Mouse (Mus musculus) ES-E14 (cell line): Measurements from ENCODE around the gene AL731706.2. TPM values are rescaled to one million over a fixed set of nuclear protein-coding genes. Genes with fewer than 3 reads are reported as not detected.

ENCODE experiments used
- DNase-seq: peaks from one replicate; pipeline ENCODE4 v3.0.0-alpha.2; 2013; ENCODE audit warnings: low read depth, low spot score
- H3K27ac ChIP-seq: 2 replicates; pipeline ENCODE4 v1.5.1; 2012; ENCODE audit warnings: low read depth, mild to moderate bottlenecking, low read length, moderate library complexity, mixed read lengths; ENCODE audit not compliant: poor library complexity, insufficient read depth, severe bottlenecking
- H3K36me3 ChIP-seq: 2 replicates; pipeline ENCODE4 v1.6.1; 2012; ENCODE audit warnings: mild to moderate bottlenecking, low read length, moderate library complexity, mixed read lengths; ENCODE audit not compliant: control insufficient read depth, poor library complexity, insufficient read depth, severe bottlenecking
- H3K4me1 ChIP-seq, 2 experiments: fragments of 150-350 bp in 1 of 2; sonication (generic) in 1 of 2; 2 replicates each; pipeline ENCODE4 v1.6.1; 2012; ENCODE audit warnings: low read length in 2 of 2, mild to moderate bottlenecking in 1 of 2, mixed read lengths in 1 of 2; ENCODE audit not compliant: control insufficient read depth in 2 of 2, insufficient read depth in 2 of 2, poor library complexity in 1 of 2
- H3K4me3 ChIP-seq, 2 experiments: fragments of 150-350 bp in 1 of 2; sonication (generic) in 1 of 2; 2 replicates each; pipeline ENCODE4 v1.5.1; 2012; ENCODE audit warnings: low read length in 2 of 2, low read depth in 1 of 2, mild to moderate bottlenecking in 1 of 2, mixed read lengths in 1 of 2; ENCODE audit not compliant: insufficient read depth in 1 of 2, poor library complexity in 1 of 2, severe bottlenecking in 1 of 2
- H3K9ac ChIP-seq: 2 replicates; pipeline ENCODE4 v1.6.1; 2012; ENCODE audit warnings: low read depth, mild to moderate bottlenecking, low read length, mixed read lengths; ENCODE audit not compliant: poor library complexity, insufficient read depth, severe bottlenecking
- H3K9me3 ChIP-seq: fragments of 150-350 bp; sonication (generic); 2 replicates; pipeline ENCODE4 v1.6.1; 2012; ENCODE audit warnings: low read depth, mild to moderate bottlenecking, low read length; ENCODE audit not compliant: control insufficient read depth, insufficient read depth
- CHD2 ChIP-seq: IDR thresholded peaks from 2 replicates; pipeline ENCODE4 v1.6.1; 2014; ENCODE audit warnings: mild to moderate bottlenecking, low read depth, low read length, inconsistent platforms
- HCFC1 ChIP-seq: IDR thresholded peaks from 2 replicates; pipeline ENCODE4 v1.6.1; 2012; ENCODE audit warnings: low read length, inconsistent platforms, borderline replicate concordance; ENCODE audit not compliant: insufficient read depth
- MAFK ChIP-seq: IDR thresholded peaks from 2 replicates; pipeline ENCODE4 v1.6.1; 2014; ENCODE audit warnings: mild to moderate bottlenecking, low read depth, low read length, inconsistent platforms; ENCODE audit not compliant: insufficient read depth
- ZC3H11A ChIP-seq: IDR thresholded peaks from 2 replicates; pipeline ENCODE4 v1.6.1; 2012; ENCODE audit warnings: low read depth, mild to moderate bottlenecking, inconsistent platforms, low read length, borderline replicate concordance
- ZNF384 ChIP-seq: IDR thresholded peaks from 2 replicates; pipeline ENCODE4 v1.6.1; 2012; ENCODE audit warnings: low read depth, low read length, inconsistent platforms
- in situ Hi-C, 2 experiments: fragments of 600-800 bp; cut with MboI; formaldehyde crosslinking; loops; one replicate each; pipeline ENCODE4 v1.15.1; 2025; ENCODE audit warnings: low sequenced_read_pairs in 2 of 2, inconsistent platforms in 1 of 2; ENCODE audit not compliant: unreplicated experiment in 2 of 2
- total RNA-seq: library from RNA; depleted of rRNA; stranded (reverse); fragments of 300-350 nt; gene quantifications from 2 replicates; pipeline ENCODE4 v1.2.3, GENCODE M21; 2012; rRNA removed

Gene AL731706.2
- total RNA-seq, 1 experiment: not detected

- no peaks in the 10 kb centered on the region; a peak in 1 of 4 replicates for H3K4me1 ChIP-seq
- in situ Hi-C loops: no loop called here
- DNase-seq: no peak
- H3K27ac ChIP-seq: no peak overlapping the region
- TF ChIP-seq ZC3H11A (no peak), HCFC1 (no peak), CHD2 (no peak), MAFK (no peak), ZNF384 (no peak)
- H3K4me3 ChIP-seq: no peak overlapping the region
- H3K9ac ChIP-seq: no peak overlapping the region
- H3K9me3 ChIP-seq: no peaks in the 10 kb centered on the region
- H3K36me3 ChIP-seq: no peaks in the 10 kb centered on the region
Measured at GRCm38 (mm10) chr2:136835882-136836281, 49.6 kb downstream of the AL731706.2 start.

Other genes starting within 250 kb of the AL731706.2 start
- 0.13 and 0.21 TPM in 2 replicates for gene Snap25, start 172.2 kb downstream of the AL731706.2 start, total RNA-seq
- gene Slx4ip, start 5.5 kb upstream of the AL731706.2 start, total RNA-seq: 7.5 and 8.1 TPM in 2 replicates
- 2.7 and 14.3 TPM in 2 replicates for gene AL731706.1, start 5.7 kb upstream of the AL731706.2 start, total RNA-seq
- 7.4 and 7.6 TPM in 2 replicates for gene Mkks, start 5.7 kb upstream of the AL731706.2 start, total RNA-seq
- gene Jag1, start 231.0 kb upstream of the AL731706.2 start, total RNA-seq: 32.1 and 42.4 TPM in 2 replicates